Mouse (Mus musculus) small intestine, adult 2 months (tissue): Measurements from ENCODE around the gene Hivep3.

Source experiments
- CTCF ChIP-seq: fragments of 200-500 bp; IDR thresholded peaks from 2 replicates; pipeline ENCODE4 v1.5.1; 2012; ENCODE audit warnings: low read depth, mild to moderate bottlenecking, control low read depth, inconsistent platforms, low read length, moderate library complexity, mixed read lengths; ENCODE audit not compliant: insufficient replicate concordance, insufficient read length; ENCODE audit errors: extremely low read depth
- POLR2A ChIP-seq: fragments of 200-500 bp; IDR thresholded peaks from 2 replicates; pipeline ENCODE4 v1.6.1; 2012; ENCODE audit warnings: low read depth, mild to moderate bottlenecking, control low read depth, inconsistent platforms, low read length, moderate library complexity

DNA sequence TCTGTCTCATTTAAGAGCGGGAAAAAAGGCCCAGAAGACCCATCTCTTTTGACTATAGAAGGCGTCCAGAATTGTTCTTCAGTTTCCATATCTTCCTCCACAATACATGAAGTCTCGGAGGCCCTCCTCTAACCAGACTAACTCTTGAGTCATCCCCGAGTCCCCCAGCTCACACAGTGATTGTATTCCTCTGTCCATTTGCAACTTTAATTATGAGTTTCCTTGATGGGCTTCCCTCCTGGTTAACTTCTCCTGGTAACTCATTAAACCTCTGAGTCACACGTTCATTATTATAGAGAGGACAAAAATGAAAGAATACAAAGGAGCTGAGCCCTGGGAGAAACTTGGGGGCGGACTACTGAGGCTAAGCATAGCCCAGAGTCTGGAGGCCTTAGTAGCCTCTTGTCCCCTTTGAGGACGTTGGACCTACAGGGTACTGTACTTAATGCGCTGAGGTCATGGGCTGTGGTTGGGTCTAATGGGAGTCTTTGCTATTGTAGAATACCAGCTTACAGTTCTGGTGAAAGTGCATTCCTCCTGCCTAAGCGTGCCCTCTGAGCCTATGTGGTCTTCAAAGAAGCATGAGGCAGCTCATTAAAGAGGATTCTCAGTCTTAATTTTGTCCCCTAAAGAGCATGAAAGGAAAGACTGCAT, 56.0 kb downstream of the Hivep3 start:
- TF ChIP-seq POLR2A (no peak), CTCF (no peak)
